Mouse (Mus musculus) adrenal gland, postnatal 36 days (tissue): ENCODE data around the gene Mecom. TPM values are rescaled to one million over a fixed set of nuclear protein-coding genes. Genes with fewer than 3 reads are reported as not detected.
A peak's percentile ranks its signal among the peaks of the same experiment; 100 is the strongest.
"Not testable (repeated sequence)": the region's sequence is repeated elsewhere in the genome, so short reads cannot be mapped to it uniquely, and the experiment has no call there.

Experiments
- DNase-seq, 2 experiments: peaks; one replicate each; pipeline ENCODE4 v3.0.0; 2021; ENCODE audit warnings: mixed read lengths in 1 of 2
- total RNA-seq, 2 experiments: library from RNA; stranded (reverse); gene quantifications; 2 replicates each; pipeline ENCODE4 v1.2.3; 2021

The Mecom gene
- total RNA-seq, 2 experiments from 2014 or later = 6.4 TPM

GRCm38 (mm10) chr3:30248656-30249384 lies 299.0 kb downstream of the Mecom start:
- DNase-seq = no peak

- DNase-seq = no peak
Observed at GRCm38 (mm10) chr3:30247256-30247655, 300.6 kb downstream of the Mecom start.

- no peak for DNase-seq
Observed at GRCm38 (mm10) chr3:30246431-30247041, 301.3 kb downstream of the Mecom start.

GRCm38 (mm10) chr3:30245950-30246349 lies 301.9 kb downstream of the Mecom start:
- DNase-seq = no peak

- DNase-seq = peak; percentile 9 to 31
Observed at GRCm38 (mm10) chr3:30244401-30244871, 303.4 kb downstream of the Mecom start.

GRCm38 (mm10) chr3:30243776-30244275 lies 304.0 kb downstream of the Mecom start:
- DNase-seq = peak in 1 of 2 experiments; percentile 14

GRCm38 (mm10) chr3:30239416-30239815 lies 308.4 kb downstream of the Mecom start:
- DNase-seq = no peak

GRCm38 (mm10) chr3:30237493-30237892 lies 310.3 kb downstream of the Mecom start:
- DNase-seq = no peak

GRCm38 (mm10) chr3:30234018-30234417 lies 313.8 kb downstream of the Mecom start:
- no peak for DNase-seq

GRCm38 (mm10) chr3:30227964-30228670 lies 319.7 kb downstream of the Mecom start:
- no peak for DNase-seq

- DNase-seq = peak in 1 of 2 experiments; percentile 22
Observed at GRCm38 (mm10) chr3:30226928-30227370, 320.9 kb downstream of the Mecom start.

- DNase-seq = not testable (repeated sequence)
Observed at GRCm38 (mm10) chr3:30225200-30225599, 322.6 kb downstream of the Mecom start.

- DNase-seq = no peak
Observed at GRCm38 (mm10) chr3:30220701-30221412, 327.0 kb downstream of the Mecom start.

GRCm38 (mm10) chr3:30219891-30220290 lies 327.9 kb downstream of the Mecom start:
- no peak for DNase-seq

- DNase-seq = no peak
Observed at GRCm38 (mm10) chr3:30219190-30219884, 328.5 kb downstream of the Mecom start.

GRCm38 (mm10) chr3:30214607-30215006 lies 333.2 kb downstream of the Mecom start:
- no peak for DNase-seq

GRCm38 (mm10) chr3:30213540-30214170 lies 334.2 kb downstream of the Mecom start:
- no peak for DNase-seq

GRCm38 (mm10) chr3:30212802-30213201 lies 335.0 kb downstream of the Mecom start:
- DNase-seq = no peak

GRCm38 (mm10) chr3:30209131-30209530 lies 338.7 kb downstream of the Mecom start:
- no peak for DNase-seq

- DNase-seq = no peak
Observed at GRCm38 (mm10) chr3:30207886-30208285, 339.9 kb downstream of the Mecom start.

GRCm38 (mm10) chr3:30207431-30207830 lies 340.4 kb downstream of the Mecom start:
- peak in 1 of 2 experiments; percentile 4 for DNase-seq
